Mouse (Mus musculus) heart, postnatal 25 days (tissue): ENCODE results near the gene Olfr923. TPM values are rescaled to one million over a fixed set of nuclear protein-coding genes. Genes with fewer than 3 reads are reported as not detected.
"Not testable (repeated sequence)": the region's sequence is repeated elsewhere in the genome, so short reads cannot be mapped to it uniquely, and the experiment has no call there.

Experiments
- DNase-seq: peaks from one replicate; pipeline ENCODE4 v3.0.0; 2022; ENCODE audit warnings: low spot score
- intact Hi-C: fragments of 180-260 bp; cut with DNase I; formaldehyde crosslinking; loops from one replicate; pipeline ENCODE4 v1.15.1; 2025
- total RNA-seq, 2 experiments: library from RNA; stranded (reverse); gene quantifications; 2 replicates each; pipeline ENCODE4 v1.2.3; 2021

Olfr923 gene
- not detected for total RNA-seq

DNA sequence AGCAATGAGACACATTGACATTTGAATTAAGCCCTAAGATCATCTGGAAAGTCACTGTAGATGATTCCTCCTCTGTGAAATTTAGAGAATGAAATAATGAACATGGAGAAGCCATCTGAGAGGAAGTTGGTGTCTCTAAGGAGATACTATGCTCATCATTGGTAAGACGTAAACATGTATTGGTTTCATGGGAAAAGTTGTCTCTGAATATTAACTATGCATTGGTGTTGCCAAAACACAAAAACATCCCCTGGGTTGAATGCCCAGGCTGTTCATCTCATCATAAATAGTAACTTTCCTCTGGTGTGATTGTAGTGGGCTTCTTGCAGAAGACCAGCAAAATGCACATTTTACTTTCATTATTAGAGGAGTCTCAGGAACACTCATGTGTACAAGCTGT lies at the start of gene Olfr923:
Gene Olfr923 (plus strand): TSS at position 301 of the 400 bp plus-strand sequence.
- DNase-seq, result no peak
- intact Hi-C loops, result no loop called here

DNA sequence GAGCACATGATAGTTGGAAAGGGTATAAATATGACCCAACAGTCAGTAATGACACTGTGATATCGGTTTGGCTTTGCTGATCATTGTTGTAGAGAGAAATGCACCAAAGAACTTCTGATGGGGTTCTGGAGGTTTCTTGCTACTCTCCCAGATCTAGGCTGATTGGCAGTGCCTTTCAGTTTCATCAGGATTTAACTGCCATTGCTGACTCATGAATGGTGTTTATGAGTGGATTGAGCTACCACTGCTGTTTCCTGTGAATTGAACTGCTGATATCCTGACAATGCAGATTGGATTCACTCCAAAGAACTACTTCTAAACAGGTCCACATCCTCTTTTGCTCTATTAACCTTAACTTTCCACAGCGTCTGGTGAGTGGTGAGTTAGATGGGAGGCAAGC lies 33.7 kb upstream of the Olfr923 start:
- no peak for DNase-seq
- intact Hi-C loops, result no loop called here

GRCm38 (mm10) chr9:38805696-38806095 lies 20.6 kb upstream of the Olfr923 start:
- intact Hi-C loops, result no loop called here
- no peak for DNase-seq

DNA sequence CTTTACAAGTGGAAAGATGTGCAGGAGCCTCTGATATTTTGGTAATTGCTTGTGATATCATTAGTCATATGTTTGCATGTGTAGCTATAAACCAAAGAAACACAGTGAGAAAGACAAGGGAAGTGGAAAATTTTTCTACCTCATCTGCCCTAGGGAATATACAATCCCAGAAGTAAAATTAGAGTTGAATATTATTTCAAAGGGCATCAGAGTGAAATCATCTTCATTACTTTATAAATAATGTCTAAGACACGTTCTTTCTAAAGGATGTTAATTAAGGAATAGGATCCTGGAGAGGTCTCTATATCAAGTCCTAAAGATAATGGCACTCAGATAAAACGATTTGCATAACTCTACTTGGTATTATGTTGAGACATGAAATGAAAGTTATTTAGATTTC lies 12.0 kb upstream of the Olfr923 start, which contains the start of gene Olfr922:
Gene Olfr922 (plus strand): TSS at position 301 of the 400 bp plus-strand sequence.
- DNase-seq, result no peak
- intact Hi-C loops, result no loop called here

DNA sequence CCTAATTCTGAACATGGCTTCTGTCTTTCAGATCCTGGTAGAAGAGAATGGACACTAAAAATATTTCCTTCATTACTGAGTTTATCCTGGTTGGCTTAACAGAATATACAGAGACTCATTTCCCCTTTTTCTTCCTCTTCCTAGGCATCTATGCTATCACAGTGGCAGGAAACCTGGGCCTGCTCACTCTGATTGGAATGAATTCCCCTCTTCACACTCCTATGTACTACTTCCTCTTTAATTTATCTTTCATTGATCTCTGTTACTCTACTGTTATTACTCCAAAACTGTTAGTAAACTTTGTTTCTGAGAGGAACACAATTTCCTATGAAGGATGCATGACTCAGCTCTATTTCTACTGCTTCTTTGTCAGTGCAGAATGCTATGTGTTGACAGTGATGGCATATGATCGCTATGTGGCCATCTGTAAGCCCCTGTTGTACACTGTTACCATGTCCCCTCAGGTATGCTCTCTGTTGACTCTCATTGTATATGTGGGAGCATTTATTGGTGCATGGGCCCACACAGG lies 10.8 kb upstream of the Olfr923 start:
- no peak for DNase-seq
- intact Hi-C loops, result no loop called here

DNA sequence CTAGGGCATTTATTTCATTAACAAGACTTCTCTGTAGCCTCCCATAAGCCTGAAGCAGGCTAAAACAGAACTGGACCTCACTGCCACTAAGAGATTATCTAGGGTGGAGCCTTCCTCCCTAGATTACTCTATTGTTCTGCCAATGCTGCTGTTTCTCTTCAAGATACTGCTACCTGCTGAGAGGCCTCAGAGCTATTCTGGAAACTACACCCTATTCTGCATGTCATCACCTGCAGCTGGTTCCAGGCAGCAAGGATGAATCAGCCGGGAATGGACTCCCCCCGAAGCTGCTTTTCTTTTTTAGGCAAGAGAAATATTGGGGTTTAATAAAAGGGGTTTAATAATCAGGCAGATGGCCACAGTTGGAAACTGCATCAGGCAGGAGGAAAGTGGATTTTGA lies 6.7 kb downstream of the Olfr923 start:
- intact Hi-C loops, result no loop called here
- DNase-seq, result no peak

DNA sequence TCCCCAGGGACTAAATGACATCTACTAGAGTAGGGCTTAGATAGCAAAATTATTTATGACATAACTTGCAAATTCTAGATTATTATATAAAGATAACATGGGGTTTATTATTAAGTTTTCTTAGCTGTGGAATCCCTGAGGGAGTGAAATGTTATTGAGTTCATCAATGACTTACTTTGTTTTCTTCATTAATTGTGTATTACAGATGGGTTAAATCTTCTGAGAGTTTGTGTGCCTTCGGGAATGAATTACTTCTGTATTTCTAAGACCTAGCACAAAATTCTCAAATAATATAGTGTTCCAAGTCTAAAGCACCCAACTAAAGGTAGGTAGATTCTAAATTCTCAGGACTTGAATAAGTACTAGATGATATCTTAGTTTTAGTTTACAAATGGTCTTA lies 17.8 kb downstream of the Olfr923 start, which contains the start of gene Olfr924:
Gene Olfr924 (plus strand): TSS at position 301 of the 400 bp plus-strand sequence.
- intact Hi-C loops, result no loop called here
- no peak for DNase-seq

DNA sequence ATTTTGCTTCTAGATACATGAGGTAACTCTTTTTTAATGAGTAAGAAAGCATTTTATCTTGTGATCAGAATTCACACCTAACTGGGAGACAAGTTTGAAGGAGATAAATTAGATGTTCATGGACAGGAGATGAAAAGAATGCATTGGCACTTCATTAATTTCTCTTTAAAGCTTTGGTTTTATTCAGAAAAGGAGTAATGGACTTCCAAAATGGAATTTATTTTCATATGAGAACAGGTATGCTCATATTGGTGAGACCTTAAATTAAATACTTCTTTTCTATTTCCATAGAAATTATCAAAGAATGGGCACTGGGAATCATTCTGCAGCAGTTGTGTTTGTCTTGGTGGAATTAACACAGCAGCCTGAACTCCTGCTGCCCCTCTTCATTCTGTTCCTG lies 28.4 kb downstream of the Olfr923 start, which contains the start of gene Olfr26:
Gene Olfr26 (plus strand): TSS at position 301 of the 400 bp plus-strand sequence.
- intact Hi-C loops, result no loop called here
- DNase-seq, result no peak

DNA sequence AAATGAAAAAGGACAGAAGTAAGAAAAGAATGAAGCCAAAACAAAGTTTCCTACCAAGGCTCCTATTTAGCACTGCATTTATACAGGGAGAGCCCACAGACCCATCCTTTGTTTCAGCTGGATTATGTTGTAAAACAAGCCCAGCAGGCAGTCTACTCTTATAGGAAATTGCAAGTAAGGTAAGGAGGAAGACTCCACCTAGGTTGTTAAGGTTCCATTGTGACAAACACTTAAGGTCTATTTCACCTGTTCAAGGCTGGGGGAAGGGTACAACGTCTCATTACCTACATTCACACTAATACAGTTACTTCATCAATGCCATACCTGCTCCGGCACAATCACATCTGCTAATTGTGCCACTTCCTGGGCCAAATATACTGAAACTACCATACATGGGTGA lies 48.5 kb downstream of the Olfr923 start:
- DNase-seq, intact Hi-C loops: not testable (repeated sequence)

- intact Hi-C loops, result no loop called here
These were observed 50.5 kb downstream of the Olfr923 start, which contains the start of gene Olfr926 for GRCm38 (mm10) chr9:38876826-38877225. Gene Olfr926 (plus strand): TSS chr9:38877126.

More at GRCm38 (mm10) chr9:38876826-38877225, 50.5 kb downstream of the Olfr923 start, which contains the start of gene Olfr926:
- no peak for DNase-seq

Other genes starting within 250 kb of the Olfr923 start
- gene Olfr912, start 246.4 kb upstream of the Olfr923 start, total RNA-seq, result not detected
- gene Olfr913, start 233.8 kb upstream of the Olfr923 start, total RNA-seq, result not detected
- not detected for gene Olfr914, start 221.4 kb upstream of the Olfr923 start, total RNA-seq
- gene Olfr916, start 166.7 kb upstream of the Olfr923 start, total RNA-seq, result not detected
- not detected for gene Olfr917, start 160.7 kb upstream of the Olfr923 start, total RNA-seq
- not detected for gene Olfr918, start 151.9 kb upstream of the Olfr923 start, total RNA-seq
- not detected for gene Olfr919, start 122.9 kb upstream of the Olfr923 start, total RNA-seq
- gene Vwa5a, start 108.3 kb upstream of the Olfr923 start, total RNA-seq, result 10 to 100 TPM; 28.7 to 33.5 TPM
- under 1 TPM; 0.06 to 0.08 TPM for gene Olfr920, start 74.2 kb upstream of the Olfr923 start, total RNA-seq
- not detected for gene Olfr921, start 53.5 kb upstream of the Olfr923 start, total RNA-seq
- gene Olfr922, start 11.9 kb upstream of the Olfr923 start, total RNA-seq, result not detected
- gene Olfr924, start 17.9 kb downstream of the Olfr923 start, total RNA-seq, result not detected
- gene Olfr26, start 28.5 kb downstream of the Olfr923 start, total RNA-seq, result not detected
- gene Olfr926, start 50.6 kb downstream of the Olfr923 start, total RNA-seq, result not detected
- gene Olfr930, start 103.3 kb downstream of the Olfr923 start, total RNA-seq, result not detected
- not detected for gene Olfr933, start 145.8 kb downstream of the Olfr923 start, total RNA-seq
- not detected for gene Olfr934, start 161.8 kb downstream of the Olfr923 start, total RNA-seq
- not detected for gene Olfr935, start 173.1 kb downstream of the Olfr923 start, total RNA-seq
- gene Olfr146, start 196.8 kb downstream of the Olfr923 start, total RNA-seq, result not detected
- gene Olfr937, start 238.4 kb downstream of the Olfr923 start, total RNA-seq, result not detected